Mouse (Mus musculus) c-Kit-positive CD71-positive TER-119-negative erythroid progenitor cells, embryonic 14.5 days (primary cell): ENCODE measurements around the gene Zfp710.
"Not testable (repeated sequence)": the region's sequence is repeated elsewhere in the genome, so short reads cannot be mapped to it uniquely, and the experiment has no call there.

Experiments
- DNase-seq: peaks from one replicate; pipeline ENCODE4 v3.0.0-alpha.2; 2013; ENCODE audit warnings: low read depth

Zfp710 gene

DNA sequence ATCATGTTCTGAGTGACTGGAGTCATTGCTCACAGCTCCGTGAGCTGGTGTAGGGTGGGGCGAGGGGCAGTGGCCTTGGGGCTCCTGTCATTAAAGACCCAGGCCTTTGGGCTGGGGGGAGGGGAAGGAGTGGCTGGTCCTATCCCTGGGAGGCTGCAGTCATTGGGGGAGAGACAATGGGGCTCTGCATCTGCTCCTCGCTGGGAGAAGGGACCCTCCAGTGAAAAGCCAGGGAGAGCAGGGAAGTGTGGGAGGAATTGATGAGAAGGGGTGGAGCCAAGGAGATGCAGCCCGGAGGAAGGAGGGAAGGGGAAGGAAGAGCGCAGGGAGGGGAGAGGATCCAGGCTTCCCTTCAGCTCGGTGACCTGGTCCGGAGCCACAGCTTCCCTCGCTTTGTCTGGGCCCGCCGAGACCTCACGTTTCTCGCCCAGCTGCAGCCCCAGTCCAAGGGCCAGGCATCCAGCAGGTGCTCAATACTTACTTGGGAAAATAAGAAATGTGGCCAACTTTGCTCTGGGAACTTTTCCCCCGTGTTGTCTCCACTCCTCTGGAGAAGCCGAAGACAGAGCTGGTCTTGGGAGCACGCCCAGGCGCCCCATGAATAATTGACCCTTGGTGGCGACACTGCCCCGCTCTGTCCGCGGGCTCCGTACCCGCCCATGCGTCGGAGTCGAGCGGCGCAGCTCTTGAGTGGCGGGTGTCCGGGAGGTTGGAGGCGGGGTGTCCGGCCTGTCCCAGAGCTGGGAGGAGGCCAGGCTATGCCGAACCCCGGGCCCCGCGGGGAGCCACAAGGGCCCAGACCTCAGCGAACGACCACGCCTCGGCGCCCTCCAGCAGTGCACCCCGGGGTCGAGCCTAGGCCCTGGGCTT, at the start of gene Zfp710:
TSS of gene Zfp710 (plus strand) at position 294 of the 870 bp plus-strand sequence.
- no peak for DNase-seq

DNA sequence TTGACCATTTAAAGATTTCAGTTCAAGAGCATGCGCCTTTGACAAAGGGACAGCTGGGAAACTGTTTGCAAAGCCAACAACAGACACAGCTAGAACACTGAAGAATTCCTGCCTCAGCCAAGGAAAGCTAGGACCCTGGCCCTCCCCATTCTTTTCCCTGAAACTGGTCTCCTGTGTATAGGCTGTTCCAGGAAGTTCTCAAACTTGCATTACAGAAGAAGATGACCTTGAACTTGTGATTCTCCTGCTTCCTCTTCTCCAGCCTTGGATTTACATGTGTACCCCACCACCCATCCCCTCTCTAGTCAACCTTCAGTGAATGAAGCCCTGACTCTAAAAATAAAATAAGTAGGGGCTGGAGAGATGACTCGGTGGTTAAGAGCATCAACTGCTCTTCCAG, 49.3 kb upstream of the Zfp710 start:
- no peak for DNase-seq

DNA sequence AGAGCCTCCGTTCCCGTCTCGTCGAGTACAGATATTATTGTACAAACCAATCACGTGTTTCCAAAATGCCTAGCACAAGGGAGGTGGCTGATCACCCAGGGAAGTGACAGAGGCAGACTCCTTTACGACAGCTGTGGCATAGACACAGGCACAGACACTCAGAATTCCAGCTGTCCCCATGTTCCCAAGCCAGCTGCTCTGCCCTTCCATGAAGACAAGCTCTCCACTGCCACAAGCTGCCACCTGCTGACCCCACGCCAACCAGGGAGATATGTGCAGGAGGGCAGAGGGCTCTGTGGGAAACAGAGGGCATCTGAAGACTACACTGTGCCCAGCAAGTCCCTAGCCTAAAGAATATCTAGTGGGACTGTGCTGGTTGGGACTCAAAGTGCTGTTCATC, 37.9 kb upstream of the Zfp710 start:
- DNase-seq: no peak

DNA sequence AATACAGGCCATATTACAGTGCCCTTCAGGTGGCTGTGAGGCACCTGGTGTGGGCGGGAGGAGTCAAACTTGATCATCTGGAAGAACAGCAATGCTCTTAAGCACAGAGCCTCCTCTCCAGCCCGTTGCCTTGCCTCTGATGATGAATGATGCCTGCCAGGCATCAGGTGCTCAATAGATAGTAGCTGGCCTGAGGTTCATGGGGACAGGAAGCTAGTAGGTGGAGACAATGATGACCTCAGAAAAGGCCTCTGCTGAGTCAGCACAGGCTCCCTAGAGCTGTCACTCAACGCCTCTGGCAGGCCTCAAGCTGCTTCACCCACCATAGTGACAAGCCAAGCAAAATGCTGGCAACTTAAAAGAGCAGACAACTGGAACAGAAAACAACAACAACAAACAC, 36.9 kb upstream of the Zfp710 start:
- DNase-seq: no peak

DNA sequence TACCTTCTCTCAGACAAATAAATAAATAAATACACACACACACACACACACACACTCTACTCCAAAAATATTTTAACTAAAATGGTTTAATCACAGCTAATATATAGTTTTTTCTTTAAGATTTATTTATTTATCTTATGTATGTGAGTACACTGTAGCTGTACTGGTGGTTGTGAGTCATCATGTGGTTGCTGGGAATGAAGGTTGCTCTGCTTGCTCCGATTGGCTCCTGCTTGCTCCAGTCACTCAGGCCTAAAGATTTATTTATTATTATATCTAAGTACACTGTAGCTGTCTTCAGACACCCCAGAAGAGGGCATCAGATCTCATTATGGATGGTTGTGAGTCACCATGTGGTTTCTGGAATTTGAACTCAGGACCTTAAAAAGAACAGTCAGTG, 36.1 kb upstream of the Zfp710 start:
- not testable (repeated sequence) for DNase-seq

DNA sequence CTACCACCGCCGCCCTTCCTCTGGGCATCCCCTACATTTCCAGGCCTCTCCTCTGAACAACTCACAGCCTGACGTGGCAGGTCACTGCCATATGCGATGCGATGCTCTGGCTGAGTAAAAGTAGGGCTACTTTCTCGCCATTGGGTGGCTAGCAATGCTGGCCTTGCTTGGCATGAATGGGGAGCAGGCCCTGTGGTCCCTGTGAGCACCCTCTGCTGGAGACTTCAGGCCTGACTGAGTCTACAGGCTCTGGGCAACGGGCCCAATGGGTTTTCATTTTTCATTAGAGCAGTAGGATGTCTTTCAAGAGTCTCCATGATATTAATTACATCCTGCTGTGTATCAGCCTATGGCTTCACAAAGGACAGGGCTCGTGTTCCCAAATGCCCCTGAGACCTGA, 30.1 kb upstream of the Zfp710 start:
- no peak for DNase-seq

DNA sequence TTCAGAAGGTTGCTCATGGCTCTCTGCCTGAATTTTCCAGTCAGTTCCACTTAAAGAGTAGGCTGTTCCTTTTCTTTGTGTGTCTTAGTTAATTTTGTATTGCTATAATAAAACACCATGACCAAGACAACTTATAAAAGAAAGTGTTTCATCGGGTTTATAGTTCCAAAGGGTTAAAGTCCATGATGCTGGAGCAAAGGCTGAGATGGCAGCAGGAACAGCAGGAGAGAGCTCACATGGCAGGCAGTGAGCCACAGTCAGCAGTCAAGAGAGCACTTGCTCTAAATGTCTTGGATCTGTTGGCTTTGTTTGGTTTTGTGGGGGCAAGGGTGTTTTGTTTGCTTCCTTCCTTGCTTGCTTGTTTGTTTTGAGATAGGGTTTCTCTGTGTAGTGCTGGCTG, 26.9 kb upstream of the Zfp710 start:
- DNase-seq: no peak

DNA sequence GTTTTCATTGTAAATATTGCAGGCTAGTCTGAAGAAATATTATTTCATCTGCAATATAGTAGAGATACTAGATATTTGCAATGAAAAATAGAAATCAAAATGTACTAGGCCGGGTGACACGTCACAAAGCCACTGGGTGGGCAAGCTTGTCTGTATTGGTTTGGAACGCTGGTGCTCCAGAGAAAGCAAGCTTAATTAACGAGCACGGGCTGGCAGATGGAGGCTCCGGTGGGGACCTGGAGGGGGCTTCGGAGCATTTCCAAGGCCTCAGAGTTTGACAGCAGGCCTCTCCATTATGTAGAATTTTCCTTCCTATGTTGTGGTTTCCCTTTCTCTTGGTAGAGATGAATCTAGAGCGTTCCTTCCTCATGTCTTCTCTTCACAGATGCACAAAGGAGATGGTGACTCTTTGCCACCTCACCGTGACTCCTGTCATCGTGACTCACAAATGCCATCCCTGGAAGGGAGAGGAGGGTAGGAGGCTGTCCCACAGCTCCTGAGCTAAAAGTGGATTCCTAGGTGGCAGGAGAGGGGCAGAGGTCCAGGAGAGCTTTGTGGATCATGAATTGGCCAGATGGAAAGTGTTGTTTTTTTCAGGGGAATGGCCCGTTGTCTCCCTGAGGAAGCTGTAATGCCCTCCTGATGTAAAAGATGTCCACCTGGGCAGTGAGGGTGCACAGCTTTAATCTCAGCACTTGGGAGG, 22.1 kb upstream of the Zfp710 start:
- DNase-seq: no peak

DNA sequence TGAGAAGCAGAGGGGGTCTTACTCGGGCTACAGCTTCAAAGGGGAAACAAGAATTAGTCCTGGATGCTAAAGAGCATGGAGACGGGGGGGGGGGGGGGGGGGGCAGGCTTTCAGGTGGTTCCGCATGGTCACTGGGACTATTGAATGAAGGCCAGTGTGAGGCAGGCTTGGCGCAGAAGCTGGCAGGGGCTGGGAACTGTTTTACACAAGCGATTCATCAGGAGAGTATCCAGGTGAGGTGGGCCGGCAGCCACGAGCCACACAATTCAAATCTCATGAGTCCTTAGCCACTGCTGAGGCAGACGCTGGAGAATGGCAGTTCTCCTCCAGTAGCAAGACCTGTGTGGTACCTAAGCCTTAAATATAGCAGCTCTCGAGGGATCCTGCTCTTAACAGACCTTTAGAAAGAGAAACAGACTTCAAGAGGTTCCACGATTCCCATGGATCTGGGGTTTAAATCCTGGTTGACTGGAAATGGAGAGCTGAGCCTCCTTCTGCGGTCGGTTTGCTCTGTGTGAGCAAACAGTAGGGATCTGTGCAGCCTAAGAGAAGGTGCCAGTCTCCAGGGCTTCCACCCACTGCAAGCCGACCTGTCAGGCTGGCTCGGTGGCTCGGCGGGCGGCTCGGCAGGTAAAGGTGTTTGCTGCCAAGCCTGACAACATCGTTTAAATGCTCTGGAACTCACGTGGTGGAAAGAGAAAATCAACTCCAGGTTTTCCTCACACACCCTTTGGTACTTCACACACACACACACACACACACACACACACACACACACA, 19.6 kb upstream of the Zfp710 start:
- DNase-seq: no peak

DNA sequence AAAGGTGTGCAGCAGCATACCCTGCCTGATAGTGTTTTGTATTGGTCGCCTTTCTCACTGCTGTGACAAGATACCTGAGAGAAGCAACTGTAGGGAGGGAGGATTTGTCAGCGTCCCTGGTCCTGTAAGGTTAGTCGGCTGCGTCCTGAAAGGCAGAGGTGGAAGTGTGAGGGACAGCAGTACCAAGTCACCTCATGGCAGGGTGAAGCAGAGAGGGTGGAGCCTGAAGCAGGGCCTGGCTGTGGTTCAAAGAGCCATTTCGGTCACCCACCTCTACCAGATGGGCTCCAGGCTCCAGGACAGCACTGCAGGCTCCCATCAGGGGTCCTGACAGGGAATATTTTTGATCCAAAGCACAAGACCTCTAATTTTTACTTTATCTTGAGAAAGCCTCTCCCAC, 13.9 kb upstream of the Zfp710 start:
- DNase-seq: no peak

DNA sequence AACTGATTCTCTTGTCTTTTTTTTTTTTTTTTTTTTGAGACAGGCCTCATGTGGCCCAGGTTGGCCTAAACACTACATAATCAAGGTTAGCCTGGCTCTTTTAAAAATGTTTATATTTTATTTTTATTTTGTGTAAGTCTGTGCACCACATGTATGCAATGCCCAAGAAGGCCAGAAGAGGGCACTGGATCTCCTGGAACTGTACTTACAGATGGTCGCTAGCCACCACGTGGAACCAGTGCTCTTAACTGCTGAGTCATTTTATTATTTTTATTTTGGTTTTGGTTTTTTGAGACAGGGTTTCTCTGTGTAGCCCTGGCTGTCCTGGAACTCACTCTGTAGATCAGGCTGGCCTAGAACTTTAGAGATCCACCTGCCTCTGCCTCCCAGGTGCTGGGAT, 13.1 kb upstream of the Zfp710 start:
- DNase-seq: peak; percentile 64

DNA sequence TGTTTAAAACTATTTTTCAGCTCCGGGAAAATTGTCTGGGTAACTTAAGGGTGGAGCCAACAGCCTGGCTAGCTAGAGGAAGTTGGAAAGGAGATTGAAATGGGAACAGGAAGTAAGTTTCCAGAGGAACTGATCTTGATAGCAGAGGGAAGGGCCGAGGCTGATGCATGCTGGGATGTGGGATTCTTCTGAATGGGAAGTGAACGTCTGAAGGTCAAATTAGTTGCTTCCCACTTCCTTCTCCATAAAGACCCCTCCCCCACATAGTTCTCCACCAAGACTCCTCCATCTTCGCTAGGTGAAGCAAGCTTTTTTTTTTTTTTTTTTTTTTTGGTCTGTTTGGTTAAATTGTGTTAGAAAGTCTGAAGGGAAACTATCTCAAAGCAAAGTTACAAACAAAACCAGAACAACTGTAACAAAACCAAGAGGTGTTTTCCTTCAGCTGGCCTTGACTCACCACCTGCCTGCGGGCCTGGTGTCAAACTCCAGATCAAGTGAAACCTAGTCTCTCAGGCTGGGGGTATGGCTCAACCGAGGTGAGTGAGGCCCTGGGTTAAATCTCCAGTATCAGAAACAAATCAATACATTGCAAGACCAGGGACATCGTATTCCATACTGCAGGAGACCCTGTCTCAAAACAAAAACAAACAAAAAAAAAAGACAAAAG, 10.6 kb upstream of the Zfp710 start:
- no peak for DNase-seq

DNA sequence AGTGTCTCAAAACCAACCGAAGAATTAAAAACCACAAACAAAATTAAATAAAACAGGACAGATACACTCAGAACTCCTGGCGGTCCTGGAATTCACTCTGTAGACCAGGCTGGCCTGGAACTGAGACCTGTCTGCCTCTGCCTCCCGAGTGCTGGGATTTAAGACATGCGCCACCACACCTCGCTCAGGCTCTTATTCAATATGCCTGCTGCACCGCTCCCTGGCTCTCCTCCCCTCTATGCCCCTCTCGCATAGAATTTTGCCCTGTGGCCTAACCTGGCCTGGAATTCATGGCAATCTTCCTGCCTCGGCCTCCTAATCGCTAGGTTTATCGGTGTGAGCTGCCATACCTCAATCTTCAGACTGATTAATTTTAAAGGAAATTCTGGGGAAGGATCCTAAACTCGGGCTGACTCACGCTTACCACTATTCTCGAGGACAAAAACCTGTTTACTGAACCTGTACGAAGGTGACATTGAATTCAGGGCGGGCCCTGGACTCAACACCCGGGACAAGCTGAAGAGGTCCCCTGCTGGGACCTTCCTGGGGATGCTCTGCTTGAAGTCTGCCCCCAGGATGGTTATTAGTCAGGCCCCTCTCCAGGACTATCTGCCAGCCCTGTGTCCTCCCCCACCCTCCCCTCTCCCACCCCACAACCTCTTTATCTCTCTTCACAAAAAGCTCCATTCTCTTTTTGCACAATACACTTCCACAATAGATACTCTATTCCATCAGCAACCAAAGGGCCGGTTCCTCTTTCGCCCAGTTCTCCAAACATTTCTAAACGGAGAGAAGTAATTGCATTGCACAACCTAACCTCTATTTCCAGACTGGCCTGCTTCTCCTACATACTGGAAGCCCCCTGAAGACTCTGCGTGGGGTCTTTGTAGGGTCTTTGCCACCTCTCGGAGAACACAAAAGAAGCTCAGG, 9.5 kb upstream of the Zfp710 start:
- DNase-seq: no peak

DNA sequence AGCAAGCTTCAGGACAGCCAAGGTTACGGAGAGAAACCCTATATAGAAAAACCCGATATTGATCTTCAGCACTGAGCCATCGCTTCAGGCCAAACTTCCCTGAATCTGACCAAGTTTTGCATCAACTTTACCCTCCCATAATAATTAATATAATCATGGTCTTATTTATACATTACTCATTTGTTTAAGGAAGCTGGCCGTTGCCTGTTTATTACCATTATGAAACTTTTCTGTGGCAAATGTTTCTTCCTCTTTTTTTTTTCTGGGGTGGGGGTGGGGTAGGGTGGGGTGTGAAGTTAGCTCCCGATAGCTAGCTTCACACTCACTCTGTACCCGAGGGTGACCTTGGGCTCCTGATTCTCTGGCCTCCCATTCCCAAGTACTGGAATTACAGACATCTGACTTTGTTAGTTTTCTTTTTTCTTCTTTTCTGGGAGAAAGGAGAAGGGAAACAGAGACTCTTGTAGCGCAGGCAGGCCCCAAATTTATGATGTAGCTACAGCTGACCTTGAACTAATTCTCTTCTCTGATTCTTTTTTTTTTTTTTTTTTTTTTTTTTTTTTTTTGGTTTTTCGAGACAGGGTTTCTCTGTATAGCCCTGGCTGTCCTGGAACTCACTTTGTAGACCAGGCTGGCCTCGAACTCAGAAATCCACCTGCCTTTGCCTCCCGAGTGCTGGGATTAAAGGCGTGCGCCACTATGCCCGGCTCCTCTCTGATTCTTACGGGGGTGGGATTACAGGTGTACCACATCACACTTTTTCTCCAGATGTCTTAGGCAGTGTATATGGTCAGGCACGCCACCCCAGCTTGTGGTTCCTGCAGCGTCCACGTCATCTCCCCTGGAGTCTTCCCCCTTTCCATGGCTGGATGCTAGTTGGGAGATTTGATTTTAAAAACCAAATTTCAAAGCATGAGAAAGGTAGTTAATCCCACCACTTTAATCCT, 5.8 kb upstream of the Zfp710 start:
- DNase-seq: no peak

DNA sequence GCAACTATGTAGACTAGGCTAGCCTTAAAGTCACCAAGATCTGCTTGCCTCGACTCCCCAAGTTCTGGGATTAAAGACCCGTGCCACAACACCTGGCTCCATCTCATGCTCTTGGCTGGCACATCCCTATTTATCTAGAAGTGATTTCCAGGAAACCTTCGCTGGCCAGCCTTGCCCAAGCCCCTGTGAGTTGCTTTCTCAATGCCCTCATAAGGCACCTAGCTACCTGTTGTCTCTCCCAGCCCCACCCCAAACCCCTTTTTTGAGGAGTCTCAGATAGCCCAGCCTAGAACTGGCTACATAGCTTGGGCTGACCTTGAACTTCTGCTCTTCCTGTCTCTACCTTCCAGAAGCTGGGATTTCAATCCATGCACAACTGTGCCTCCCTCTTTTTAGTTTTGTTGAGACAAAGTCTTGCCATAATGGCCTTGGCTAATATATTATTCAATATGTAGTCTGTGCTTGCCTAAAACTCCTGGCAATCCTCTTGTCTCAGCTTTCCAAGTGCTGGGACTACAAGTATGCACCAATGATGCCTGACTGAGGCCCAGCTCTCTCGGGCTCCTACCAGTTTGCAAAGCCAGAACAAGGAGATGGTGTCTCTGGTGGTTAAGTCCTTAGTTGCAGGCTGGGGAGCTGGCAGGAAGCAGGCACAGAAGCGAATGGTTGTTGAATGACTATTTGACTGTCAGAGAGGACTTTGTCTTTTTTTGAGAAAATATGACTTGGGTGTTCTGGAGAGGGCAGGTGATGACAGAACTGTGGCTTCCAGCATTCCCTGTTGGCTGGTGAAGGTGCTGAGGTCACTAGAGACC, 786 bp upstream of the Zfp710 start:
- DNase-seq: no peak

DNA sequence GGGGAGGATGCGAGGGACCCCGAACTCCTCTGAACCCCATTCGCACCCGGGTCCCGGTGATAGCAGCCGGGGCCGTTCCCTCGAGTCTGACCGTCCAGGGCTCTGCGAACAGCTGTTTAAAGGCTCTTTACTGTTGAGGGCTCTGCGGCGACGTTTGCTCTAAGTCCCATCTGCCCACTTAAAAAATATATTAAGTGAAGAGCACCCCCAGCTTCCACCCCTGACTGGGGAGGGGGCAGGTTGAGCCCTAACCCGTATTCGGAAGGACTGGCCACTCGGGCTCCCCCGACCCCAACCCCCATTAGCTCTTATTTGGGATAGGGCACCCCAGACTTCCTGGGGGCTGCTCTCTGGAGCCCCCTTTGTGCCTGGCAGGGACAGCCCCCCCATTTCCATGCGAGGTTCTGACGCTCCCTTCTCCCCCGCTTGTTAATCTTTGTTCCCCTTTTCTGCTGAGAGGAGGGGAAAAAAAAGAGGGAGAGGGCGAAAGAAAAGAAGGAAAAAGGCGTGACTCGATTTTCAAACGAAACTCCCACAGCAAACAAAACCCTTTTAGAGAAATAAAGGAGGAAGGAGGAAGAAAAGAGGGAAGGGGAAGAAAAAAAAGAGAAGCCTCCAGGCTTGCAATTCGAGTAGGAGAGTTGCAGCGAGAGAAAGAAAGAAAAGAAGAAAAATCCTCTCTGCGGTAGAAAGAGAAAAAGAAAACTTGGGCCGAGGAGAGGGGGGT, 940 bp downstream of the Zfp710 start:
- no peak for DNase-seq

DNA sequence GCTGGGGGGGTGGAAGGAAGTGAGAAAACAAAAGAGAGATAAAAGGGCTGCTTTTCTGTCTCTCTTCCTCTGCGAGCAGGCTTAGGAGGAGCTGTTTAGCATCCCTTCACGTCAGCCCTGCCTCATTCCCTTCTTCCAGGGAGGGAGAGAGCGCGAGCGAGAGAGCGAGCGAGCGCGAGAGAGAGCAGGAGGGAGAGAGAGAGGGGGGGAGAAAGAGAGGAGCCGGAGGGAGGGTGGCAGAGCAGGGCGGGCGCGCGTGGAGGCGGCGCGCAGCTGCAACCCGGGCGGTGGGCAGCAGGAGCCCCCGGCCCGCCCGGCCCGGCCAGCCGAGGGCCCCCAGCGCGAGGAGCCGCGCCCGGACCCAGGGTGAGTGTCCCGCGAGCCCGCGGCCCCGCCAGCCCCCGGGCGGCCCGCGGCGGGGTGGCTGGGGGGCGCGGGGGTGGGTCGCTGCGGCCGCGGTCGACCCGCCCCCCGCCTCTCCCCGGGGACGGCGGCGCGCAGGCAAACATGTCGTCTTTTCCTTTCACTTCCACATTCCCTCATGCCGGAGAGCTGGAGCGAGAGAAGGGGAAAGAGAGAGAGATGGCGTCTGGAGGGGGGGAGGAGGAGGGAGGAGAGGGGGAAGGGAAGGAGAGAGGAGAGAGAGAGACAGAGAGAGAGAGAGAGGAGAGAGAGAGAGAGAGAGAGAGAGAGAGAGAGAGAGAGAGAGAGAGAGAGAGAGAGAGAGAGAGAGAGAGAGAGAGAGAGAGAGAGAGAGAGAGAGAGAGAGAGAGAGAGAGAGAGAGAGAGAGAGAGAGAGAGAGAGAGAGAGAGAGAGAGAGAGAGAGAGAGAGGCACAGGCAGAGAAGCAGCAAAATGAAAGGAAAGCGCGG, 1.7 kb downstream of the Zfp710 start:
- DNase-seq: no peak
